Mouse (Mus musculus): ENCODE data around the gene Cd99l2.

Cd99l2 gene

DNA sequence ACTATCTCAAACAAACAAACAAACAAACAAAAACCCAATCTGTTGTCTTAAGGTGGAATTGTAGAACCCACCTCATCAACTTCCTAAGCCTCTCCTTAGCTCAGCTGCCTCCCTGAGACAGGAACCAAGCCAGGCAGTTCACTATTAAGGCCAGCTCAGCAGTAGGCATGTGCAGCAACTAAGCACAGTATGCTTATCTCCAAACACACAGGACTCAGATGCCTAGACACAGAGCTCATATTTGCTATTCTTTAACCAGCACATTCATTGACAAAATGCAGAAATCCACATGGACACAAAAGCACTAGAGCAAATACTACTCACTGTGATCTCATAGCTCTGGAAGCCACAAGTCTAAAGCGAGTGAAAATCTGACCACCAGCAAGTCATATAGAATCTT lies 27.2 kb downstream of the Cd99l2 start:
- no peak for DNase-seq

DNA sequence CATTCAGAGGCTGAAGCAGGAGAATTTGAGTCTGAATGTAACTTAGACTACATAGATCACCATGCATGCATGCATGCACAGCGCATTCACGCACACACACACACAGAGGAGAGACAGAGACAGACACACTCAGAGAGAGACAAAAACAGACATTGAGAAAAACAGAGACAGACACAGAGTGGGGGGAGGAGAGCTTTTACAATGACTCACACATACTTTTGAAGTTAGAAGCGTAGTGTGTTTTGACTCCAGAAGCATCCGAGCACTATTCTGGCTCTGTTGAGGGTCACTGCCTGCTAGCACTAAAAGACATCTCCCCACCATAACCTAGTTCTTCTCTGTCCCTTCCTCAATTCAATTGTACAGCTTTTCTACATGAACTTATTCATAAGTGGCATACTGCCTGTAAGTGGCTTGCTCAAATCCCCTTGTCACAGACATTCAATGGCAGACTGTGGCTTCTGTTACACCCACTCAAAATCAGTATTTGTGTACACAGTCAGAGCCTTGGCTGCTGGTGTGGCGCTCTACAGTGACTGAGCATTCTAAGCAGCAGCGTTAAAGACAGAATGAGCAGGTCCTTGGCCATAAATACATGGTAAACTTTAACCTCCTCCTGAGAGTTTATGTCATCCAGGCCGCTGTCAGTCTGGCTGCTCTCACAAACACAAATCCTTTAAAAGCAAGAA lies 28.4 kb downstream of the Cd99l2 start:
- DNase-seq, result no peak

DNA sequence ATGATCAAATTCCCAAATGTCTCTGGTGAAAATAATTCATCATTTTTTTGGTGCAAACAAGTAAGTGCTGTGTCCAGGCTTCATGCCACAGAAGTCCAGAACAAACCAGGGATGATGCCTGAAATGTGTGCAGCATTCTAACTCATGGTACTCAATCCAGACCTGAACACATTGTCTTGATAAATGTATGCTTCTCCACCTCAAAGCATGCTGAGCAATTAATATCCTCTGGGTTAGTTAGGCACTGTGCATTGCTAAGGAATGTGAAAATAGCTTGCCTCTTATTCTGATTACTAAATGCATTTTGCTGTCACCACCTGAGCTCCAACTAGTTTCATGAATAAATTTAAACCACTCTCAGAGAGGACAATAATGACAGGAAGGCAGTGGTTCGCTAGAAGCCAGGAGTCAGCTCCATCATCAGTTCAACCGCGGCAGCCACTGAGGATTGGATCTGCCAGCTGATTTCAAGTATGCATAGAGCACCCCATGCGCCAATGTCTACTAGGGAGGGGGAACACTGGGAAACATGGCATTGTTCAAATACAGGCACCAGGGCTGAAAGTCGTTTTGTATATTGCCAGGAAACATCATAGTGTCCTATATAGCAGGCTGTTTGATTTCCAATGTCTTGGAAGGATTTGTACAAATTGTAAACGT lies 36.4 kb downstream of the Cd99l2 start:
- DNase-seq, result no peak

GRCm38 (mm10) chrX:71442916-71443315 lies 49.7 kb downstream of the Cd99l2 start:
- no peak for DNase-seq

DNA sequence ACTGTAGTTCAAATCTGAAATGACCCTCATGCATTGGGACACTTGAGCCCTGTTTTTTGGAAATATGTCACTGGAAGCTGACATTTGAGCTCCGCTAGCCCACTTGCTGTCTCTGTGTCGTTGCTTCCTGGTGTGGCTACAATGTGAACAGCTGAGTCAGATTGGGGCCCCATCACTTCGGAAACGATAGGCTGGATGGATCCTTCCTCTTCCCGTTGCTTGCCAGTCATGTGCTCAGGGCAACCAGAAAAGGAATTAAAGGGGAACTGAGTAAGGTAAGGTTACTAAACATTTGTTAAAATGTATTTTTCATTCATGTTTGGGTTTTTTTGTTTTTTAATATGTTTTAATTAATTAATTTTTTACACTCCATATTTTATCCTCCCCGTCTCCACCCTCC lies 53.2 kb downstream of the Cd99l2 start:
- no peak for DNase-seq

DNA sequence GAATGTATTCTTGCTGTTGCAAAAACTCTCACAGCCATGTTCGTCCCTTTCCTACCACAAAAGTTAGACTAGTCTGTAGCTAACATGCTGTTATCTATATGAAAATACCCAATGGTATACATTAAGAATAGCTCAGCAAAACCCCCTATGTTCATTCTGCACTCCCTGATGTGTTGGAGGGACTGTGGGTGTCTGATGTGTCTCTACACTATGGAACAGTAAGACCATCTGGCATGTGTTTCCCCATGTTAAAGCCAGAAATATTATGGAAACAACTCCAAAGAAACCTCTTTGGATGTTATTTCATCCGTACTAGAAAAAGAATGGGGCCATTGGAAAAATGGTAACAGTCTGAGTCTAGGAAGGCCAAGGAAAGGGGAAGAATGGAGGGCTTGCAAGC lies 57.1 kb downstream of the Cd99l2 start:
- DNase-seq, result no peak

- no peak for DNase-seq
These were observed 57.8 kb downstream of the Cd99l2 start for GRCm38 (mm10) chrX:71434860-71435259.

DNA sequence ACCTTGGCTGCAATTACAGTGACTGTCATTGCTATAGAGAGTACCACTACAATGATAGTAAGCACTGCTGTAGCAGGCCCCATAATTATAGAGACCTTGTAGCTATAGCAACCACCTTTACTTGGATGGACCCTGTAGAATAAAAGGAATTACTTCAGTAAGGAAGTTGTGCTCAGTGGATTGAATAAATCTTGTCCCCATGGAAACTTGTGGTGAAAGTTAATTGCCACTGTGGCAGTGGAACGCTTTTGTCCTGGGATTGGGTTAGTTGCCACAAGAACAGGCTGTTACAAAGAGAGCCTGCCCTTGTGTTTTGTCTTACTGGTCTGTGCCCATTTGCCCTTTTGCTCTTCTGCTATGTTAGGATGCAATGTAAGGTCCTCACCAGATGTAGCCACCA lies 58.2 kb downstream of the Cd99l2 start:
- DNase-seq, result no peak

- DNase-seq, result no peak
These were observed 61.7 kb downstream of the Cd99l2 start for GRCm38 (mm10) chrX:71430900-71431299.

DNA sequence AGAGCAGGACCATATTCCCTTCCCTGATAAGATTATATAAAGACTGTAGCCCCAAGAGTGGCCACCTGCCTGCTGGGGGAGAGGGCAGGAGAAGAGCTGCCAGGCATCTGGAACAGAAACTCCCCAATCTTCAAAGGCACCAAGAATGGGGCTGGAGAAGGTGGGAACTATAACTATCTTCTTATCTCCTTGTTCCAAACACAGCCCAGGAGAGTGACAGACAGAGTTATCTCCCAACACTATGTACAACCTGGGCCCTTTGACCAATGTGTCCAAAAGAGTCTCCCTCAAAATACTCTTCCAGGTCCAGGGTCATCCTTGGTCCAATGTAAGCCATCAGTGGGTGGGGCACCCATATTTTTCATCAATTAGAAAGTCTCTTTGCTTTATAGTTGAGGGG lies 65.2 kb downstream of the Cd99l2 start:
- DNase-seq, result no peak

- DNase-seq, result peak; percentile 80
These were observed 66.7 kb downstream of the Cd99l2 start for GRCm38 (mm10) chrX:71425746-71426519.

DNA sequence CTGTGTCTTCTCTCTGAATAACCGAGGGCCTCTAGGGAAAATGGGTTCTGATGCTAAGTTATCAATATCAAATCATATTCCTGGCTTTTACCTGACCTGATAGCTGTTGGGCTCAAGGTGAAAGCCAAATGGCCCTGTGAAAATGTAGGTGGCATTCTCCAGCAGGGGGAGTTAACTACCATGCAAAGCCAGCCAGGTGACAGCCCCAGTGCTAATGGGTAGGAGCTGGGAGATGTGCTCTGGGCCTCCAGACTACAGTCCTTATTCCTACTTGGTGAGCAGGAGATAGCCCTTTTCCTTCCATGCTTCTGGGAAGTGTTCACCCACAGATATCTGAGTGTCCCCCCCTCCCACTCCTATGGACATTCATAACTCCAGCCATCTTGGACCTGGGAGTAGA lies 67.8 kb downstream of the Cd99l2 start:
- DNase-seq, result peak; percentile 12

DNA sequence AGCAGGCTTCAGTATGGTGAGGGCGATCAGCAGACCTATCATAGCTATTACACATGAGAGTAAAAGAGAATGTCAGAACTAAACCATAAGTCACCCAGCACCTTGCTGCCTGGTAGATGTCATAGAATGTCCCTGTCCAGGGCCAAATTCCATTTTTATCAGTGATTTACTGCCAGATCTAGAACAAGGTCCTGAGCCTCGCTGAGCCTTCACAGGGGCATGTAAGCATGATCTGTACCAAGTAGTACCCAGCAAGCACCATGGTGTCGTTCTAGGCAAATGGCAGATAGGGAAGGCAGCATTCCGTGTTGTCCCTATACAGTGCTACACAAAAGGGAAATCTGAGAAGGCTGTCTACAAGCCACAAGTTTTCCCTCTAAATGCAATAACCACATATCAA lies 79.0 kb downstream of the Cd99l2 start:
- no peak for DNase-seq

DNA sequence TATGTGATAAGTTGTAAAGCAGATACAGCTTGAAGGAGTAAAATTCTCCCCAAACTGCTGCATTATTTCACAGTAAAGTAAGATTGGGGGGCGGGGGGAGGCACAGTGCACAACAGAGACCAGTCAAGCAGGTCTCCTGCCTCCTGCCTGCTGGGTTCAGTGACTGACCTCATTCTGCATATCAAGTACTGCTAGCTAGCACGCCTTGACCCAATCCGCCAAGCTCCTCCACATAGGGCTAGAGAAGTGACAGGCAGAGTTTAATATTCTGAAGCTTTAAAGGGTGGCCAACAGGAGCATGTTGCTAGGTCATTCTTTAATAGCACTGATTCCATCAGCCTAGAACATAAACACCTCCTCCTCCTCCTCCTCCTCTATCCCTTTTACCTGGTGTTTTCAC lies 79.9 kb downstream of the Cd99l2 start:
- no peak for DNase-seq

GRCm38 (mm10) chrX:71408386-71408785 lies 84.3 kb downstream of the Cd99l2 start:
- no peak for DNase-seq

DNA sequence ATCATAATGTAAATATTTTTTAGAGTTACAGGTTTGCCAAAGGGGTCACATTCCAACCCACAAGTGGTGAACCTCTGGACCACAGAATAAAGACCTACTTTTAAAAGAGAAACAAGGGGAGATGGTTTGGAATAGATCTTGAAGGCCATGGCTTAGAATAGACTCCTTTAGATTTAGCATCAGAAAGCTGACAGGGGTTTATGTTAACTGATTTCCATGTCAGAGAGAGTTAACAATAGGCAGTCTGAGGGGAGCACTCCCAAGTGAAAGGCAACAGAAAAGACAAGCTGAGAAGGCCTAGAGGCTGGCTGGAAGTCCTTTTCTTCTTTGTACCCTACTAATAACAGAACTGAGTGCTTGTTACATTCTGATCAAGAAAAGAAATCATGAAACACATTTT lies 86.4 kb downstream of the Cd99l2 start:
- DNase-seq, result no peak

DNA sequence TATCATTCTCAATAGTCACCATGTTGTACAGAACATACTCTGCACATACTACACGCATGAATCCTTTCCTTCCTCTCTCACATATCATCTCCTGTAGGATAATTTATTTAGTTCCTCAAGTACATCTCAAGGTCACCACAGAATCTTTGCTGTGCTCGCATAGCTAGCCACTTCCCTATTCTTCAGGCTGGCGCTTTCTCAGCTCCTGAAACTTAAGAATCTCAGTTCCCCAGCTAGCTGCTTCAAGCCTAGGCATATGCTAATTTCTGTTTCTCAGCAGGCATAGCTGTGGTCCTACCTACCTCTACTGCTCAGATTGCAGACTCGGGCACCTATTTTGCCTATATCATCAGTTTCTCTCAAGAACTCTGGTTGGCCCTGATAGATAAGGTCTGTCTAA lies 96.3 kb downstream of the Cd99l2 start:
- no peak for DNase-seq

DNA sequence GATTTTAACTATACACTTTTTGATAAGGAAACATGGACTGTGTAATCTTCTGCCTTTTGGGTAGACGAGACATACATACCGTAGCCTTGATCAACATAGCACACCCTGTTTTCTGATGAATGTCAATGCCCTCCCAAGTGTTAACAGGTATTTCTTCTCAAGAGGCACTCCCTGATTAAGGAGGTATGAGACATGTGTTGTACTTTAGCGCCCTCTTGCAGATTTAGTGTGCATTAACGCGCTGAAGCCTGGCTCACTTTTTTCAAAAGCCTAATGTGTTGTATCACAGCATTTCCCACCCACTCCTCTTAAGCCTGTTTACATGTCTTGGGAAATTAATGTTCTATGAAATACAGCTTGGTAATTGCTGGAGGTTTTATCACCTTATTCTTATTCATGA lies 111.1 kb downstream of the Cd99l2 start:
- peak; percentile 21 for DNase-seq

DNA sequence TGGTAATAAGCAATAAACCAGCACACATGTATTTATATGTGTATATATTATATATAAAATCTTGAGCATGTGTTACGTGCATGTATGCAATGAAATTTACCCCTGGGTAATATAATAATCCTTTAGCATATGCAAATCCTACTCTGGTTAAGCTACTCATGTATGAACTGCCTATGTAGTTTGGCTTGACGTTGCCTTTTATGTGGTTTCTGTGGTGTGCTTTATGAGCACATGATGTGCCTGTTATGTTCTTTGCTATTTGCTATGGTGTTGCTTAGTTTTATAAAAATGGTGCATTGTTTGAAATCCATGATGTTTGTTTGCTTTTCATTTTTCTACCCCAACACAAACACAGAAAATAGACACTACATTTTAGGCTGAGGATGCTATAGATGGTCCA lies 114.2 kb downstream of the Cd99l2 start:
- no peak for DNase-seq

GRCm38 (mm10) chrX:71376781-71377180 lies 115.9 kb downstream of the Cd99l2 start:
- DNase-seq, result no peak
